Mouse (Mus musculus) kidney, adult 8-10 months (tissue): ENCODE measurements at regions not wholly inside any gene's neighbourhood (a gene's known extent, or its start where the extent isn't known, plus 50 kb on each side); places are given as distances from the start of the nearest gene placed in this dataset.

Experiments used
- DNase-seq, 2 experiments: peaks; one replicate each; pipeline ENCODE4 v3.0.0; 2022

GRCm38 (mm10) chr13:82366768-82367167 is 583.9 kb downstream of the Cetn3 start:
- DNase-seq = no peak

- no peak for DNase-seq
These were observed 588.7 kb downstream of the Cetn3 start for GRCm38 (mm10) chr13:82371579-82371978.

DNA sequence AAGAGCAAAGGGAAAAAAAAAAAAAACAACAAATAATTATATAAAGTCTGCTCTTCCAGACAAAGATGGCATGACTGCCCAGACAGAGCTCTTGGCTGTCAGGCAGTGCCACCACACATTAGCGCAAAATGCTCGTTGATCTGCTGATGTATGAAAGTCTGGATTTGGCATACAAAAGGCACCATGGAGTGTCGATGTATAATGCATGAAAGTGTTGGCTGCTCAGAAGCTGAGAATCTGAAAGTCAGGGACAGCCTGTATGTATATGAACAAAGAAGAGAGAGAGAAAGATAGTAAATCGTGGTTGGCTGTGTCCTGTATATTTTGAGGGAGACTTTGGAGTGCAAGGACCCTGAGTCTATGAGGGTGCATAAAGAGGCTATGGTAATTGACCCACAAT is 589.7 kb downstream of the Cetn3 start:
- DNase-seq = no peak

DNA sequence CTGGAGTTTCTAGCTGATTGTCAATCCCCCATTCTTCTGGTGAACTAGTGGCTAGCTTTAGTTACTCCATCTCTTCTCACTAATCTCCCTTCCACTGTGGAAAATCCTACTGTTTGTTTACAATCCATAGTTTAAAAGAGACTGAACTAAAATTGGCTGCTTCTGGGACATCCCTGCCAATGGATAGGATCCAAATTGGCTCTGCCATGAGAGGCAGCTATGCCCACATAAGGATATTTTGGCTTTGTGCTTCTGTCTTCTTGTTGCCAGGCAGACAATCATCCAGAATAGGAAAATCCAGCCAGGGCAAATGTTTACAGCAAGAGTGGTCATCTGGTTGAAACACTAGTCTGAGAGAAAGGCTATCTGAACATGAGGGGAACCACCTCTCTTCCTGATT is 610.0 kb downstream of the Cetn3 start:
- DNase-seq = no peak

GRCm38 (mm10) chr13:82393496-82393895 is 610.6 kb downstream of the Cetn3 start:
- DNase-seq = no peak

DNA sequence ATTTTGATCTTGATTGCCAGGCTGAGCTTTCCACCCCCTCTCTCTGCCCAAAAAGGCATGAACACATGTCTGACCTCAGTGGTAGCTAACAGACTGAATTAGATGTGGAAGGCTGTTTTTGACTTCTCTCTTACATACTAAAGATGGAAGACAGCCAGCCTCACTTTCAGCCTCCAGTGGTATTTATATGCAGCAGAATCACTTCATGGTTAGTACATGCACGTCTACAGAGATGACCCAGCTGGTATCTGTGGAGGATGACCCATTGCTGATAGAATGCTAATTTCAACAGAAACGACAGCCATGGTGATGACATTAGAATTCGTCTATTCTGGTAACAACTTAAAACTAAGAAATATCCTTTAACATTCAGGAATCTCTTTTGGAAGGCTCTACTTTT is 630.8 kb downstream of the Cetn3 start:
- no peak for DNase-seq

GRCm38 (mm10) chr13:82420966-82421365 is 638.1 kb downstream of the Cetn3 start:
- no peak for DNase-seq

DNA sequence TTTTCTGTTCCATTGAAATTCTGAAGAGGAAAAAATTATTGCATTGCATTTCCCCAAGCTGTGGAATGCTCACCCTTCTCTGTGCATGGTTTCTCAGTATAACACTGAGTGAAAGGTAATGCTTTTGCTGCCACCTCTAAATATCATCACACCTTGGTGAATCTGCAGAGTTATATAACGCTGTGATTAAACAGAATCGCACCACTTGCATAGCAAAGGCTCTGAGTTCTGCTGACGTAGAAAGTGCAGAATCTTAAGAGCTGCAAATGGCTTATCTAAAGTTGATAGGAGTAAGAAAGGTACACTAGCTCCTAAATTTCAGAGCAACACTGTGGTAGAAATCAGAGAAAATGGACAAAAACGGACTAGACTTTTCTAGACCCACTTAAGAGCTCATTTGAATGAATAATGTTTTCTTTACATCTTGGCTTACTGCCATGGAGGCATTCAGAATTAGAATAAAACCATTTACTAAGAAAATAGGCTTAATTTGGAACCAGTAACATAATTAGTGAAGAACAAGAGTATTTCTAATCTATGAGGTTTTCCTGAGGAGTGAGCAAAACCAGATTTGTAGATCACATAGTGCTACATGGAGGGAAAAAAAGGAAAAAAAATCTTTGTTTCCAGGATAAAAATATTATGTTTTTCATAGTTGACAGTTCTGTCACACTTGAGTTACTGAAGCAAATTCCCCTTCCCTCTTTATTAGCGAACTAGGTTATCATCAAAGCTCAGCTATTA is 641.2 kb downstream of the Cetn3 start:
- DNase-seq = no peak

DNA sequence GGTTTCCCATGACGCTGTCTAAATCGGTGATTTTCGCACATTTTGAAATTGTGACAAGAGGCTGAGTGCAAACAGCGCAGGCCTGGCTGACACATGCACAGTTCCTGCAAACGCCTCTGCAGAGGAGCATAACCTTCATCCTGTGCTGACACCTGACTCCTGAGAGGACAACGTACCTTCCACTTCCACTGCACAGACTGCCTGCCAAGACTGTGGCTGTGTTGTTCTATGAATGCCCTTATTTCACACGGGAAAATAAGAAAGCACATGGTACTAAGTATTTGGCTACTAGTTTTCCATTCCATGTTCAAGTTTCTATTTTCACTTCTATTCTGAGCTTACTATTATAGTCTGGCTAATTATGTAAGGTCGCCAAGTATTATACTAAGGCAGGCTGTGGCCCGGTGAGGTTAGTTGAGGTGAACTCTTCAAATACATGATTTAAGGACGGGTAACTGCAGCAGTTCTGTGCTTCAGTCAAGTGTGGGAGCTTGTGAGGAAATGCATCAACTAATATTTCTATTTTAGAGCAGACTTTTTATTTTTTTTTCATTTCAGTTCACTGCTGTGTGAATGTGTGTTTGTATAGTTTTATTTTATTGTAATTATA is 642.0 kb downstream of the Cetn3 start:
- DNase-seq = no peak

DNA sequence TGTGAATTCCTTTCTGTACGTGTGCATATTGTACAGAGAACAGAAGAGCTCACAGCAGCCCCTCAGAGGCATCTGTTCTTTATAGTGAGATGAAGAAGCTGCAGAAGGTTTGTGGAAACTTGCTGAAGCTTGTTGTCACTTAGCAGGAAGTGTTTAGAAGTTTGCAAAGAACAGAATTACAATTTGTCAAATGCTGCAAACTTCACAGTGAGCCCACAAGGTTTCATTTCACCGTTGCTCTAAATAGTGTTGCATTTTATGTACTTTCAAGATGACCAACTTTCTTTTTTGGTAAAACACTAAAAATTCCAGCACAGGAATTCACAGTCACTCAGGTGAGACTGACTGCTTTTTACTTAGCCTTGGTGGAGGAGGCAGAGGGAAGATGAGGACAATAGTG is 649.5 kb downstream of the Cetn3 start:
- DNase-seq = no peak

GRCm38 (mm10) chr13:82439294-82439693 is 656.4 kb downstream of the Cetn3 start:
- no peak for DNase-seq

DNA sequence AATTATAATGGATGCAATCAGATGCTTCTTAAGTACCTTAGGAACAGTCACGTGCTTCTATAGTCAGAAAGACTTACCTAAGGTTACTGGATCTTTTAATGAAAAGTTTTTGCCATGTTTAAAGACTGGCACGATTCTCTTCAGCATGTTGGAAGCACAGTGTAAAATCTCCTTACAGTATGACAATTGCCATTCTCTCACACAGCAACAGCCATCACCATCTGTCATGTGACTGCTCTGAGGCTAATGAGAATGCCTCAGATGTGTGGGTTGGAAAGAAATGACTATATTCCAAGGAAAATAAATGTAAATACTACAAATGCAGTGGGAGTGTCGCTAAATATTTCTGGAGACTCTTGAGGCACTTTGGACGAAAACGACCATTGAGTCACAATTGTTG is 670.8 kb downstream of the Cetn3 start:
- DNase-seq = no peak

DNA sequence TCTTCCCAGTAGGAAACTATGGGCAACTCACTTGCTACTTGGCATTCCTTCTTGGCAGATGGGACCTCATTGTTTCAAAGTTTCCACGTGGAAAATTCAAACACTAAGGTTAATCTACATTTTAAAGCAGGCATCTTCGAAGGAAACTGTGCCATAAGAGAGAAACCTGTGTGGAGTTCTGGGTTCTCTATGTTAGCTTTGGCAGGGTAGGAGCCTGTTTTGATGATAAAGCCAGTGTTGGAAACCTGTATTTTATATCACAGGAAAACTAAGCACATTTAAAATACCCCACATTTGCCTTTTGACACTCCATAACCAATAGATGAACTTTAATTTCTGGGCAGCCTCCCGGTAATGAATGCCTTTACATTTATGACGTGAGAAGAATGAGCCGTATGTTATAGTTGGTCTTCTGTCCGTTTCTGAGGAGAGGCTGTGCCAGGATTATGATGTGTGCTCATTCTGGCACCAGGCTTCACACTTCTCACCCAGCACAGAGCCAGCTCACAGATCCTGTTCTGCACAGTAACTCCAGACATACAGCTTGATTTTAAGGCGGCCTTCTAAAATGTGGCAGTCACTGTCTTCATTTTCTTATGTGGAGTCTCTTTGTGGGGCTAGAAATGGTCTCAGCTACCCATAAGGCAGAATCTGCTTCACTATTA is 700.5 kb downstream of the Cetn3 start:
- no peak for DNase-seq

GRCm38 (mm10) chr13:82496606-82497005 is 713.7 kb downstream of the Cetn3 start:
- no peak for DNase-seq

GRCm38 (mm10) chr13:82508176-82508575 is 725.3 kb downstream of the Cetn3 start:
- no peak for DNase-seq

DNA sequence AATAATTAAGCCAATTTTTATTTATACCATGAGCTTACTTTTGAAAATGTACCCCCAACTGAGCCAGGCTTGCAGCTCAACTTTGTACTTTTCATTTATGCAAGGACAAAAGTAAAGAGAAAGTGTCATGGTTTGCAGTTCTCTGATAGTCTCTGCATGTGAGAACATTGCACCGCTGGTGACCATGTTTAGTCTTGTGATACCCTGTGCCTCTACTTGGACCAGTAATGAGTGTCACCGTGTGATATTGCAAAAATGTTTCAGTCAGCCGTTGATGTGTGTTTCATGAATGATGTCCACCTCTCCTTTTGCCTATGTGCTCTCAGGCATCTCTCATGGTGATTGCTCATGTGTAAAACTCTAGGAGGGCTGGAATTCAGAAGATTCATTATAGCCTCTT is 726.6 kb downstream of the Cetn3 start:
- DNase-seq = no peak
